Mouse (Mus musculus) kidney, adult 9 months (tissue): ENCODE data around the gene Agrn.

ENCODE experiments used
- DNase-seq: peaks from one replicate; pipeline ENCODE4 v3.0.0; 2022

Gene Agrn

GRCm38 (mm10) chr4:156136285-156137100 lies 60.8 kb downstream of the Agrn start:
- DNase-seq = no peak

GRCm38 (mm10) chr4:156135801-156136200 lies 61.5 kb downstream of the Agrn start:
- no peak for DNase-seq

GRCm38 (mm10) chr4:156135112-156135511 lies 62.2 kb downstream of the Agrn start:
- DNase-seq = no peak

GRCm38 (mm10) chr4:156133943-156134605 lies 63.2 kb downstream of the Agrn start:
- DNase-seq = peak; percentile 48

- DNase-seq = no peak
Measured at GRCm38 (mm10) chr4:156133334-156133733, 64.0 kb downstream of the Agrn start.

- no peak for DNase-seq
Measured at GRCm38 (mm10) chr4:156130940-156131339, 66.3 kb downstream of the Agrn start.

- no peak for DNase-seq
Measured at GRCm38 (mm10) chr4:156130436-156130835, 66.9 kb downstream of the Agrn start, which contains the start of gene Rnf223. Rnf223 (plus strand) TSS chr4:156130513.

- DNase-seq = no peak
Measured at GRCm38 (mm10) chr4:156128746-156129145, 68.5 kb downstream of the Agrn start.

- no peak for DNase-seq
Measured at GRCm38 (mm10) chr4:156126841-156127240, 70.4 kb downstream of the Agrn start.

GRCm38 (mm10) chr4:156125393-156125792 lies 71.9 kb downstream of the Agrn start:
- DNase-seq = no peak

GRCm38 (mm10) chr4:156124077-156124476 lies 73.2 kb downstream of the Agrn start:
- DNase-seq = peak; percentile 47
